Mouse (Mus musculus): Measurements from ENCODE around the gene Zmiz1. TPM values are rescaled to one million over a fixed set of nuclear protein-coding genes. Genes with fewer than 3 reads are reported as not detected.

Gene Zmiz1
- polyA plus RNA-seq, 1 experiment from 2014 or later: 22.4 TPM

- H3K36me3 ChIP-seq (ENCODE audit: control insufficient read depth, insufficient read depth, low read length): peaks cover 3% of the 10 kb centered on the region; the same call in 1 of the 2 replicates
- H3K4me1 ChIP-seq (replicated peaks; ENCODE audit: control insufficient read depth, insufficient read depth, low read length): peaks cover 64% of the 10 kb centered on the region
- no peak overlapping the region for H3K9ac ChIP-seq (ENCODE audit: low read length)
- ATAC-seq (ENCODE audit: low read depth): no peak
- no peak overlapping the region for H3K4me3 ChIP-seq (ENCODE audit: low read length)
- H3K9me3 ChIP-seq (ENCODE audit: control insufficient read depth, low read length): no peaks in the 10 kb centered on the region
- WGBS: 25% methylated on average over 5 of the region's 5 CpGs
- H3K4me2 ChIP-seq (ENCODE audit: low read depth, low read length): no peak overlapping the region
- H3K27me3 ChIP-seq (ENCODE audit: control insufficient read depth, insufficient read depth, low read depth, low read length): no peaks in the 10 kb centered on the region
- no peak overlapping the region for H3K27ac ChIP-seq (ENCODE audit: low read length)
Measured at GRCm38 (mm10) chr14:25511967-25512366, 53.0 kb downstream of the Zmiz1 start.

GRCm38 (mm10) chr14:25512803-25513202 is 53.8 kb downstream of the Zmiz1 start:
- Histone ChIP-seq H3K4me2 (ENCODE audit: low read depth, low read length) (no peak overlapping the region), H3K27ac (ENCODE audit: low read length) (no peak overlapping the region), H3K4me3 (ENCODE audit: low read length) (no peak overlapping the region), H3K9ac (ENCODE audit: low read length) (no peak overlapping the region), H3K9me3 (ENCODE audit: control insufficient read depth, low read length) (no peaks in the 10 kb centered on the region), H3K36me3 (ENCODE audit: control insufficient read depth, insufficient read depth, low read length) (peaks cover 3% of the 10 kb centered on the region; the same call in 1 of the 2 replicates), H3K27me3 (ENCODE audit: control insufficient read depth, insufficient read depth, low read depth, low read length) (no peaks in the 10 kb centered on the region), H3K4me1 (replicated peaks; ENCODE audit: control insufficient read depth, insufficient read depth, low read length) (peaks cover 72% of the 10 kb centered on the region)
- ATAC-seq (ENCODE audit: low read depth): no peak
- 58% methylated on average over 6 of the region's 6 CpGs for WGBS

GRCm38 (mm10) chr14:25513496-25513895 is 54.5 kb downstream of the Zmiz1 start:
- Histone ChIP-seq H3K4me1 (replicated peaks; ENCODE audit: control insufficient read depth, insufficient read depth, low read length) (peaks cover 72% of the 10 kb centered on the region), H3K36me3 (ENCODE audit: control insufficient read depth, insufficient read depth, low read length) (peaks cover 3% of the 10 kb centered on the region; the same call in 1 of the 2 replicates), H3K4me3 (ENCODE audit: low read length) (no peak overlapping the region), H3K9ac (ENCODE audit: low read length) (no peak overlapping the region), H3K27me3 (ENCODE audit: control insufficient read depth, insufficient read depth, low read depth, low read length) (no peaks in the 10 kb centered on the region), H3K4me2 (ENCODE audit: low read depth, low read length) (no peak overlapping the region), H3K9me3 (ENCODE audit: control insufficient read depth, low read length) (no peaks in the 10 kb centered on the region), H3K27ac (ENCODE audit: low read length) (no peak overlapping the region)
- 60% methylated on average over 8 of the region's 8 CpGs for WGBS
- no peak for ATAC-seq (ENCODE audit: low read depth)

- Histone ChIP-seq H3K9ac (ENCODE audit: low read length) (no peak overlapping the region), H3K27ac (ENCODE audit: low read length) (no peak overlapping the region), H3K9me3 (ENCODE audit: control insufficient read depth, low read length) (no peaks in the 10 kb centered on the region), H3K4me1 (replicated peaks; ENCODE audit: control insufficient read depth, insufficient read depth, low read length) (peaks cover 67% of the 10 kb centered on the region), H3K4me3 (ENCODE audit: low read length) (no peak overlapping the region), H3K36me3 (ENCODE audit: control insufficient read depth, insufficient read depth, low read length) (0 out of 2 replicates have a peak, but pooled peaks cover 3% of the 10 kb centered on the region), H3K4me2 (ENCODE audit: low read depth, low read length) (no peak overlapping the region), H3K27me3 (ENCODE audit: control insufficient read depth, insufficient read depth, low read depth, low read length) (no peaks in the 10 kb centered on the region)
- ATAC-seq (ENCODE audit: low read depth): no peak
- 61% methylated on average over 2 of the region's 2 CpGs for WGBS
Measured at GRCm38 (mm10) chr14:25514943-25515512, 56.0 kb downstream of the Zmiz1 start.

GRCm38 (mm10) chr14:25515924-25516323 is 56.9 kb downstream of the Zmiz1 start:
- Histone ChIP-seq H3K36me3 (ENCODE audit: control insufficient read depth, insufficient read depth, low read length) (0 out of 2 replicates have a peak, but pooled peaks cover 3% of the 10 kb centered on the region), H3K4me1 (replicated peaks; ENCODE audit: control insufficient read depth, insufficient read depth, low read length) (peaks cover 67% of the 10 kb centered on the region), H3K4me2 (ENCODE audit: low read depth, low read length) (no peak overlapping the region), H3K27me3 (ENCODE audit: control insufficient read depth, insufficient read depth, low read depth, low read length) (no peaks in the 10 kb centered on the region), H3K27ac (ENCODE audit: low read length) (peak overlapping the region; percentile 80; the same call in 1 of the 2 replicates), H3K9me3 (ENCODE audit: control insufficient read depth, low read length) (no peaks in the 10 kb centered on the region), H3K9ac (ENCODE audit: low read length) (no peak overlapping the region), H3K4me3 (ENCODE audit: low read length) (no peak overlapping the region)
- no peak for ATAC-seq (ENCODE audit: low read depth)
- WGBS: 50% methylated on average over 9 of the region's 9 CpGs

- H3K4me3 ChIP-seq (ENCODE audit: low read length): no peak overlapping the region
- peaks cover 58% of the 10 kb centered on the region for H3K4me1 ChIP-seq (replicated peaks; ENCODE audit: control insufficient read depth, insufficient read depth, low read length)
- peak; percentile 75 for ATAC-seq (ENCODE audit: low read depth)
- WGBS: 21% methylated on average over 13 of the region's 13 CpGs
- 0 out of 2 replicates have a peak, but pooled peaks cover 3% of the 10 kb centered on the region for H3K36me3 ChIP-seq (ENCODE audit: control insufficient read depth, insufficient read depth, low read length)
- peak overlapping the region; percentile 80 for H3K27ac ChIP-seq (ENCODE audit: low read length)
- no peaks in the 10 kb centered on the region for H3K27me3 ChIP-seq (ENCODE audit: control insufficient read depth, insufficient read depth, low read depth, low read length)
- no peak overlapping the region for H3K9ac ChIP-seq (ENCODE audit: low read length)
- no peaks in the 10 kb centered on the region for H3K9me3 ChIP-seq (ENCODE audit: control insufficient read depth, low read length)
- no peak overlapping the region for H3K4me2 ChIP-seq (ENCODE audit: low read depth, low read length)
Measured at GRCm38 (mm10) chr14:25516640-25517591, 57.9 kb downstream of the Zmiz1 start.

- Histone ChIP-seq H3K4me2 (ENCODE audit: low read depth, low read length) (no peak overlapping the region), H3K4me3 (ENCODE audit: low read length) (no peak overlapping the region), H3K27me3 (ENCODE audit: control insufficient read depth, insufficient read depth, low read depth, low read length) (no peaks in the 10 kb centered on the region), H3K4me1 (replicated peaks; ENCODE audit: control insufficient read depth, insufficient read depth, low read length) (peaks cover 50% of the 10 kb centered on the region), H3K27ac (ENCODE audit: low read length) (no peak overlapping the region), H3K9ac (ENCODE audit: low read length) (no peak overlapping the region), H3K9me3 (ENCODE audit: control insufficient read depth, low read length) (no peaks in the 10 kb centered on the region), H3K36me3 (ENCODE audit: control insufficient read depth, insufficient read depth, low read length) (no peaks in the 10 kb centered on the region)
- no peak for ATAC-seq (ENCODE audit: low read depth)
- WGBS: 88% methylated on average over 5 of the region's 5 CpGs
Measured at GRCm38 (mm10) chr14:25518645-25519044, 59.7 kb downstream of the Zmiz1 start.

GRCm38 (mm10) chr14:25519656-25520055 is 60.7 kb downstream of the Zmiz1 start:
- Histone ChIP-seq H3K4me3 (ENCODE audit: low read length) (no peak overlapping the region), H3K9me3 (ENCODE audit: control insufficient read depth, low read length) (no peaks in the 10 kb centered on the region), H3K4me2 (ENCODE audit: low read depth, low read length) (no peak overlapping the region), H3K9ac (ENCODE audit: low read length) (no peak overlapping the region), H3K4me1 (replicated peaks; ENCODE audit: control insufficient read depth, insufficient read depth, low read length) (peaks cover 54% of the 10 kb centered on the region), H3K36me3 (ENCODE audit: control insufficient read depth, insufficient read depth, low read length) (no peaks in the 10 kb centered on the region), H3K27ac (ENCODE audit: low read length) (no peak overlapping the region), H3K27me3 (ENCODE audit: control insufficient read depth, insufficient read depth, low read depth, low read length) (no peaks in the 10 kb centered on the region)
- ATAC-seq (ENCODE audit: low read depth): peak; percentile 26; the same call in 1 of the 2 replicates
- WGBS: 36% methylated on average over 4 of the region's 4 CpGs

GRCm38 (mm10) chr14:25520589-25520988 is 61.6 kb downstream of the Zmiz1 start:
- Histone ChIP-seq H3K9ac (ENCODE audit: low read length) (no peak overlapping the region), H3K4me1 (replicated peaks; ENCODE audit: control insufficient read depth, insufficient read depth, low read length) (peaks cover 58% of the 10 kb centered on the region), H3K4me2 (ENCODE audit: low read depth, low read length) (no peak overlapping the region), H3K4me3 (ENCODE audit: low read length) (no peak overlapping the region), H3K36me3 (ENCODE audit: control insufficient read depth, insufficient read depth, low read length) (no peaks in the 10 kb centered on the region), H3K27ac (ENCODE audit: low read length) (no peak overlapping the region), H3K27me3 (ENCODE audit: control insufficient read depth, insufficient read depth, low read depth, low read length) (no peaks in the 10 kb centered on the region), H3K9me3 (ENCODE audit: control insufficient read depth, low read length) (no peaks in the 10 kb centered on the region)
- no peak for ATAC-seq (ENCODE audit: low read depth)
- 73% methylated on average over 4 of the region's 4 CpGs for WGBS

Data from lung, embryonic 16.5 days (tissue).